Mouse (Mus musculus) testis, adult 2 months (tissue): ENCODE results near the gene Edaradd. TPM values are rescaled to one million over a fixed set of nuclear protein-coding genes. Genes with fewer than 3 reads are reported as not detected.
"Not testable (repeated sequence)": the region's sequence is repeated elsewhere in the genome, so short reads cannot be mapped to it uniquely, and the experiment has no call there.

Experiments
- H3K27ac ChIP-seq: fragments of 200-500 bp; 2 replicates; pipeline ENCODE4 v1.5.1; 2012; ENCODE audit warnings: low read depth, low read length; ENCODE audit not compliant: control insufficient read depth, insufficient read depth
- H3K27me3 ChIP-seq: fragments of 200-500 bp; 2 replicates; pipeline ENCODE4 v1.6.1; 2012; ENCODE audit warnings: mild to moderate bottlenecking, low read length, moderate library complexity; ENCODE audit not compliant: control insufficient read depth, insufficient read depth
- H3K36me3 ChIP-seq: fragments of 200-500 bp; 2 replicates; pipeline ENCODE4 v1.6.1; 2012; ENCODE audit warnings: mild to moderate bottlenecking, low read length; ENCODE audit not compliant: control insufficient read depth, insufficient read depth
- H3K4me1 ChIP-seq: fragments of 200-500 bp; 2 replicates; pipeline ENCODE4 v1.6.1; 2012; ENCODE audit warnings: low read length; ENCODE audit not compliant: control insufficient read depth, insufficient read depth
- H3K4me3 ChIP-seq: fragments of 200-500 bp; 2 replicates; pipeline ENCODE4 v1.5.1; 2012; ENCODE audit warnings: low read depth, mild to moderate bottlenecking, low read length, moderate library complexity, mixed read lengths; ENCODE audit not compliant: control insufficient read depth
- CTCF ChIP-seq: fragments of 200-500 bp; IDR thresholded peaks from 2 replicates; pipeline ENCODE4 v1.5.1; 2012; ENCODE audit warnings: low read depth, mild to moderate bottlenecking, inconsistent platforms, low read length, moderate library complexity; ENCODE audit not compliant: control insufficient read depth, insufficient read depth, insufficient replicate concordance
- POLR2A ChIP-seq: fragments of 200-500 bp; IDR thresholded peaks from 2 replicates; pipeline ENCODE4 v1.6.1; 2012; ENCODE audit warnings: low read depth, mild to moderate bottlenecking, inconsistent platforms, low read length, moderate library complexity; ENCODE audit not compliant: control insufficient read depth
- polyA plus RNA-seq: library from polyadenylated mRNA; depleted of rRNA; stranded (reverse); fragments of >200 nt; gene quantifications from 2 replicates; pipeline ENCODE4 v1.2.3, GENCODE M21; 2012

Gene Edaradd
- polyA plus RNA-seq, 1 experiment: 0.19 TPM

- TF ChIP-seq POLR2A: no peak
- TF ChIP-seq CTCF: peak; percentile 37; the same call in 1 of the 2 replicates
- Histone ChIP-seq H3K4me1 (no peaks in the 10 kb centered on the region), H3K4me3 (no peak overlapping the region), H3K27me3 (no peaks in the 10 kb centered on the region), H3K27ac (no peak overlapping the region), H3K36me3 (no peaks in the 10 kb centered on the region)
Measured at GRCm38 (mm10) chr13:12473724-12474378, 46.4 kb downstream of the Edaradd start.

GRCm38 (mm10) chr13:12468488-12468887, 51.8 kb downstream of the Edaradd start:
- Histone ChIP-seq H3K4me1 (no peaks in the 10 kb centered on the region), H3K27me3 (no peaks in the 10 kb centered on the region), H3K4me3 (no peak overlapping the region), H3K36me3 (no peaks in the 10 kb centered on the region), H3K27ac (no peak overlapping the region)
- TF ChIP-seq POLR2A (no peak), CTCF (no peak)

- no peak within 1 kb of the TSS for H3K27ac ChIP-seq
- no peaks in the 10 kb centered on the region; the same call in none of the 2 replicates for H3K4me1 ChIP-seq
- no peaks in the 10 kb centered on the region for H3K27me3 ChIP-seq
- H3K36me3 ChIP-seq: no peaks in the 10 kb centered on the region
- TF ChIP-seq CTCF: no peak
- no peak for TF ChIP-seq POLR2A
- H3K4me3 ChIP-seq: peak within 1 kb of the TSS; percentile 60
Measured at GRCm38 (mm10) chr13:12464844-12465243, 55.4 kb downstream of the Edaradd start, which contains the start of gene Lgals8. Gene Lgals8 (minus strand): TSS chr13:12464944.

- H3K4me3 ChIP-seq: peak overlapping the region; percentile 60
- not testable (repeated sequence) for H3K4me1 ChIP-seq, H3K36me3 ChIP-seq, H3K27me3 ChIP-seq, H3K27ac ChIP-seq
Measured at GRCm38 (mm10) chr13:12464159-12464558, 56.1 kb downstream of the Edaradd start.

DNA sequence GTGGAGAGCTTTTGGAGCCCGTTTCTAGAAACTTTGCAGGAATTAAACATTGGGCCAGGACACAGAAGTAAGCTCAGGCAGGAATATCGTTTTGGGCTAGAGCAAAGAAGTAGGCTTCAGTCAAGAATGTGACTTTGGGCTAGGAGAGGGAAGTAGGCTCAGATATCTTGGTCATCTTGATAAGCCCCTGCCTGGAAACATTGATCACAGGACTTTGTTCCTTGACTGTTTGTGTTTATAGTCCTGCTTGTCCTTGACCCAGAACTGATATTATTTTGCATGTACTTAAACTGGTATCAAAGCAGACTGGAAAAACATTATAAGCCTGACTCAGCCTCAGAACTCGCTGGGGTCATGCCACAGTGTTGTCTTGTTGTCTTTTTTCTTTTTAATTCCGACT, 57.6 kb downstream of the Edaradd start:
- no peak for TF ChIP-seq POLR2A
- H3K4me3 ChIP-seq: peak overlapping the region; percentile 19; the same call in 1 of the 2 replicates
- H3K27ac ChIP-seq: no peak overlapping the region
- no peaks in the 10 kb centered on the region for H3K27me3 ChIP-seq
- H3K36me3 ChIP-seq: no peaks in the 10 kb centered on the region
- H3K4me1 ChIP-seq: no peaks in the 10 kb centered on the region; the same call in none of the 2 replicates

GRCm38 (mm10) chr13:12461730-12462119, 58.5 kb downstream of the Edaradd start:
- H3K27ac ChIP-seq: peak overlapping the region; percentile 46
- H3K4me1 ChIP-seq: no peaks in the 10 kb centered on the region; the same call in none of the 2 replicates
- no peaks in the 10 kb centered on the region for H3K27me3 ChIP-seq
- peak overlapping the region; percentile 94 for H3K4me3 ChIP-seq
- no peaks in the 10 kb centered on the region for H3K36me3 ChIP-seq
- TF ChIP-seq POLR2A (no peak), CTCF (no peak)

DNA sequence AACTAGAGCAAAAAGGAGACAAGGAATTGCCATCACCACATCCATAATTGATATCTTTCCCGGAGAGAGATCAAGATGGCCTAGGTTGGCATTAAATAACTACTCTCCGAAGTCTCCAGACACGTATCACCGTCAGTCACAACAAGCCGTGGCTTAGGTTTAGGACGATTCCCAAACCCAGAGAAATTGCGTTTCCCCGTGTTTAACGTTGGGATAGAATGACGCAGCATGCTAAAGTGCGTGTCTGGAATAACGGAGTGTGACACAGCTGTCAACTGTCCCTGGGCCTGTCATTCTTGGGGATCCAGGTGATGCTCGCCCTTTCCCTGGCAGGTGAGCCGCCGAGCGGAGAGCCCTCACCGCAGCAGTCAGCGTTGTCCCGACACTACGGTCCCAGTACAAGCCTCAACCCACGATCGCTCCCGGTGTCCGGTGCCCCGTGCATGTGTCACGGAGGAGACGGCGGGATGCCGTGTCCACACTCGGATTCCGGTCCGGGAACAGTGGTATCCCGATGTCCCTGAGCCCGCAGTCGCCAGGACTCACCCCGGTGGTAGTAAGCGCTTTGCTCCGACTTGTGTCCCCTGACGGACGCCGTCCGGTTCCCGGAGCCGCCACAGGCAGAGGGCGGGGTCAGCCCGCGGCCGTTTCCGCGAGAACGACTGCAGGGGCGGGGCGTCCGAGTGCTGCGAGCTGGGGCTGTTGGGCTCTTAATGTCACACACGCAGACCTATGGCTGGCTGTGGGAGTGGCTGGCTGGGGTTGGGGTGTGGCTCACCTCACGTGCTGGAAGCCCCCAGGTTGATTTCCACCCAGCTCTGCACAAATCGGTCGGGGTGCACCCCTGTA, 59.1 kb downstream of the Edaradd start:
- H3K4me1 ChIP-seq: no peaks in the 10 kb centered on the region; the same call in none of the 2 replicates
- no peaks in the 10 kb centered on the region for H3K27me3 ChIP-seq
- peak overlapping the region; percentile 77 for H3K27ac ChIP-seq
- TF ChIP-seq POLR2A (peak; percentile 88), CTCF (no peak)
- peak overlapping the region; percentile 94 for H3K4me3 ChIP-seq
- no peaks in the 10 kb centered on the region for H3K36me3 ChIP-seq
